Mouse (Mus musculus) midbrain, embryonic 14.5 days (tissue): Measurements from ENCODE around the gene Ttc5. TPM values are rescaled to one million over a fixed set of nuclear protein-coding genes. Genes with fewer than 3 reads are reported as not detected.
"Not testable (repeated sequence)": the region's sequence is repeated elsewhere in the genome, so short reads cannot be mapped to it uniquely, and the experiment has no call there.

ENCODE experiments used
- ATAC-seq: fragments of 200-750 bp; cut with Nextera tagmentation; 2 replicates; pipeline ENCODE4 v1.8.0; 2017; ENCODE audit warnings: moderate number of reproducible peaks, moderate library complexity; ENCODE audit not compliant: low FRiP score, low TSS enrichment
- DNase-seq: peaks from one replicate; pipeline ENCODE4 v3.0.0-alpha.2; 2015
- H3K27ac ChIP-seq: fragments of 300-500 bp; sonication (generic); replicated peaks from 2 replicates; pipeline ENCODE4 v1.5.1; 2014; ENCODE audit warnings: mild to moderate bottlenecking, low read depth, low read length, moderate library complexity
- H3K27me3 ChIP-seq: fragments of 300-500 bp; sonication (generic); 2 replicates; pipeline ENCODE4 v1.6.1; 2014; ENCODE audit warnings: low read length, control low read depth, mixed read lengths; ENCODE audit not compliant: control insufficient read depth, insufficient read depth
- H3K36me3 ChIP-seq: fragments of 300-500 bp; sonication (generic); 2 replicates; pipeline ENCODE4 v1.6.1; 2014; ENCODE audit warnings: low read length, control low read depth; ENCODE audit not compliant: control insufficient read depth, insufficient read depth
- H3K4me1 ChIP-seq: fragments of 300-500 bp; sonication (generic); 2 replicates; pipeline ENCODE4 v1.6.1; 2014; ENCODE audit warnings: mild to moderate bottlenecking, antibody characterized with exemption, low read length, control low read depth; ENCODE audit not compliant: control insufficient read depth, insufficient read depth
- H3K4me2 ChIP-seq: fragments of 300-500 bp; sonication (generic); 2 replicates; pipeline ENCODE4 v1.6.1; 2014; ENCODE audit warnings: mild to moderate bottlenecking, low read length, moderate library complexity
- H3K4me3 ChIP-seq: fragments of 300-500 bp; sonication (generic); replicated peaks from 2 replicates; pipeline ENCODE4 v1.5.1; 2014; ENCODE audit warnings: low read depth, low read length
- H3K9ac ChIP-seq: fragments of 300-500 bp; sonication (generic); replicated peaks from 2 replicates; pipeline ENCODE4 v1.6.1; 2014; ENCODE audit warnings: mild to moderate bottlenecking, low read length, moderate library complexity
- H3K9me3 ChIP-seq: fragments of 300-500 bp; sonication (generic); 2 replicates; pipeline ENCODE4 v1.6.1; 2016; ENCODE audit warnings: low read length, control low read depth, mixed read lengths; ENCODE audit not compliant: control insufficient read depth
- WGBS: fragments of 180-500 bp; shearing (Covaris S2); extraction: QIAGEN DNeasy Blood & Tissue Kit; methylation state at CpG from one replicate; pipeline ENCODE4 v1.1.7; 2014; 5-methylcytosine and 5-hydroxymethylcytosine counted together
- polyA plus RNA-seq: library from polyadenylated mRNA; unstranded; fragments of >200 nt; fragmentation: Nextera tagmentation; extraction: Ambion mirVana; gene quantifications from 2 replicates; pipeline ENCODE4 v1.2.1, GENCODE M21; 2014

The Ttc5 gene
- polyA plus RNA-seq, 1 experiment from 2014 or later: 138 TPM

- no peak for ATAC-seq
- H3K27ac ChIP-seq: no peak overlapping the region
Observed at GRCm38 (mm10) chr14:50741584-50741983, 43.7 kb downstream of the Ttc5 start.

GRCm38 (mm10) chr14:50740334-50740733 lies 45.0 kb downstream of the Ttc5 start:
- H3K9ac ChIP-seq: no peak overlapping the region
- WGBS: 79% methylated on average over 2 of the region's 2 CpGs
- H3K27me3 ChIP-seq: no peaks in the 10 kb centered on the region
- H3K9me3 ChIP-seq: no peaks in the 10 kb centered on the region
- no peak for ATAC-seq
- no peak overlapping the region for H3K4me2 ChIP-seq
- no peak overlapping the region for H3K27ac ChIP-seq
- H3K4me3 ChIP-seq: no peak overlapping the region
- no peak for DNase-seq
- H3K36me3 ChIP-seq: no peaks in the 10 kb centered on the region
- no peaks in the 10 kb centered on the region for H3K4me1 ChIP-seq

More at GRCm38 (mm10) chr14:50741584-50741983, 43.7 kb downstream of the Ttc5 start:
- Histone ChIP-seq H3K4me1 (no peaks in the 10 kb centered on the region), H3K4me3 (no peak overlapping the region), H3K4me2 (no peak overlapping the region), H3K36me3 (no peaks in the 10 kb centered on the region), H3K27me3 (no peaks in the 10 kb centered on the region), H3K9ac (no peak overlapping the region), H3K9me3 (no peaks in the 10 kb centered on the region)
- WGBS: 72% methylated on average over 2 of the region's 2 CpGs
- DNase-seq: no peak

- H3K27me3 ChIP-seq, ATAC-seq, H3K4me3 ChIP-seq, DNase-seq, H3K4me1 ChIP-seq, H3K27ac ChIP-seq, H3K9me3 ChIP-seq, H3K36me3 ChIP-seq, H3K9ac ChIP-seq, H3K4me2 ChIP-seq: not testable (repeated sequence)
- WGBS: 86% methylated on average over 3 of the region's 4 CpGs
Observed at GRCm38 (mm10) chr14:50722371-50722770, 62.9 kb downstream of the Ttc5 start.

- H3K4me3 ChIP-seq, H3K36me3 ChIP-seq, H3K4me1 ChIP-seq, H3K27ac ChIP-seq, H3K27me3 ChIP-seq, H3K9me3 ChIP-seq, ATAC-seq, DNase-seq, H3K4me2 ChIP-seq, H3K9ac ChIP-seq: not testable (repeated sequence)
- 93% methylated on average over 15 of the region's 15 CpGs for WGBS
Observed at GRCm38 (mm10) chr14:50719875-50720274, 65.4 kb downstream of the Ttc5 start.

Other genes starting within 250 kb of the Ttc5 start
- not detected in 2 replicates for gene Olfr744, start 170.6 kb downstream of the Ttc5 start, polyA plus RNA-seq
- gene Olfr745, start 146.1 kb downstream of the Ttc5 start, polyA plus RNA-seq: not detected in 2 replicates
- gene Olfr746, start 138.4 kb downstream of the Ttc5 start, polyA plus RNA-seq: not detected in 2 replicates
- not detected in 2 replicates for gene Olfr747, start 92.3 kb downstream of the Ttc5 start, polyA plus RNA-seq
- not detected in 2 replicates for gene Olfr748, start 78.1 kb downstream of the Ttc5 start, polyA plus RNA-seq
- gene Olfr749, start 40.4 kb downstream of the Ttc5 start, polyA plus RNA-seq: not detected in 2 replicates
- gene Ccnb1ip1, start 22.2 kb upstream of the Ttc5 start, polyA plus RNA-seq: 0.15 TPM in 1 of 2 replicates, not detected in the other
- 47.9 and 51.2 TPM in 2 replicates for gene Parp2, start 22.3 kb upstream of the Ttc5 start, polyA plus RNA-seq
- gene Tep1, start 85.0 kb upstream of the Ttc5 start, polyA plus RNA-seq: 2.0 and 3.4 TPM in 2 replicates
- 0.76 and 1.4 TPM in 2 replicates for gene Klhl33, start 112.0 kb upstream of the Ttc5 start, polyA plus RNA-seq
- gene Osgep, start 139.4 kb upstream of the Ttc5 start, polyA plus RNA-seq: 110 and 116 TPM in 2 replicates
- 223 and 227 TPM in 2 replicates for gene Apex1, start 139.4 kb upstream of the Ttc5 start, polyA plus RNA-seq
- gene Pip4p1, start 145.3 kb upstream of the Ttc5 start, polyA plus RNA-seq: 90.3 and 119 TPM in 2 replicates
- 15.7 and 24.6 TPM in 2 replicates for gene Pnp, start 145.6 kb upstream of the Ttc5 start, polyA plus RNA-seq
- gene Gm49342, start 159.0 kb upstream of the Ttc5 start, polyA plus RNA-seq: 0.95 TPM in 1 of 2 replicates, not detected in the other
- 0.19 and 0.50 TPM in 2 replicates for gene Pnp2, start 170.5 kb upstream of the Ttc5 start, polyA plus RNA-seq
- not detected in 2 replicates for gene Rnase10, start 222.2 kb upstream of the Ttc5 start, polyA plus RNA-seq